Mouse (Mus musculus): ENCODE data around the gene Csrnp1. TPM values are rescaled to one million over a fixed set of nuclear protein-coding genes. Genes with fewer than 3 reads are reported as not detected.

The Csrnp1 gene
- 12.4 TPM for polyA plus RNA-seq (2015; fragmentation: Illumina TruSeq; extraction: RNeasy Lipid Tissue Mini Kit (QIAGEN cat#74804); ENCODE audit: low read depth, low replicate concordance)

DNA sequence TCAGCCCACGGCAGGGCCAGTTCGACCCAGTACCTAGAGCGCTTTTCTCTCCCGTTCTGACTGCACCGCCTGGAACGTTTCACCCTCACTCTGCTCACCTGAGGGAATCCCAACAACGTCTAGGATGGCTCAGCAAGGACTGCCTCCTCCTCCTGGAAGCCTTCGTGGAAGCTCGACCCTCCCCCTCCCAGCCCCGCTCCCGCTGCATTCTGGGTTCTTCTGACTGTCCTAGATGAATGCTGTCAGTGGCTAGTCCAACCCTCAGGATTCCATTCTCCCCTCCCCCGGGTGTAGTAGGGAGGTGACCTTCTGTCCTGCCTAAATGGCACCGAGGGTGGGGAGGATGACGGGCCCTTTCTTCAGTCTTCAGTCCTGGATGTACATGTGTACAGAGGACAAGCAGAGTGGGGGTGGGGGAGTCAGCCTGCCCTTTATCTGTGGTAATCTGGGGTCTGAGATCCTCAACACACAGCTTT is at the start of gene Csrnp1:
Csrnp1 (minus strand) TSS at position 123 of the 476 bp plus-strand sequence.

GRCm38 (mm10) chr9:120023086-120023811 is 38.8 kb upstream of the Csrnp1 start, which contains the start of gene Xirp1:
Xirp1 (minus strand) TSS chr9:120023598.

GRCm38 (mm10) chr9:119937005-119937773 is 47.3 kb downstream of the Csrnp1 start, which contains the start of the genes Gorasp1 and Ttc21a:
Gorasp1 (minus strand) TSS chr9:119937565.
Ttc21a (plus strand) TSS chr9:119937606.

Other genes starting within 250 kb of the Csrnp1 start
- gene Scn11a, start 159.2 kb downstream of the Csrnp1 start, polyA plus RNA-seq (2015; fragmentation: Illumina TruSeq; extraction: RNeasy Lipid Tissue Mini Kit (QIAGEN cat#74804); ENCODE audit: low read depth, low replicate concordance) = not detected
- 56.5 TPM for gene Wdr48, start 89.8 kb downstream of the Csrnp1 start, polyA plus RNA-seq (2015; fragmentation: Illumina TruSeq; extraction: RNeasy Lipid Tissue Mini Kit (QIAGEN cat#74804); ENCODE audit: low read depth, low replicate concordance)
- 21.4 TPM for gene Gorasp1, start 47.1 kb downstream of the Csrnp1 start, polyA plus RNA-seq (2015; fragmentation: Illumina TruSeq; extraction: RNeasy Lipid Tissue Mini Kit (QIAGEN cat#74804); ENCODE audit: low read depth, low replicate concordance)
- gene Ttc21a, start 47.1 kb downstream of the Csrnp1 start, polyA plus RNA-seq (2015; fragmentation: Illumina TruSeq; extraction: RNeasy Lipid Tissue Mini Kit (QIAGEN cat#74804); ENCODE audit: low read depth, low replicate concordance) = 1.7 TPM
- 0.12 TPM for gene Xirp1, start 38.9 kb upstream of the Csrnp1 start, polyA plus RNA-seq (2015; fragmentation: Illumina TruSeq; extraction: RNeasy Lipid Tissue Mini Kit (QIAGEN cat#74804); ENCODE audit: low read depth, low replicate concordance)
- gene Cx3cr1, start 85.2 kb upstream of the Csrnp1 start, polyA plus RNA-seq (2015; fragmentation: Illumina TruSeq; extraction: RNeasy Lipid Tissue Mini Kit (QIAGEN cat#74804); ENCODE audit: low read depth, low replicate concordance) = 37.9 TPM
- not detected for gene Ccr8, start 107.5 kb upstream of the Csrnp1 start, polyA plus RNA-seq (2015; fragmentation: Illumina TruSeq; extraction: RNeasy Lipid Tissue Mini Kit (QIAGEN cat#74804); ENCODE audit: low read depth, low replicate concordance)
- 32.2 TPM for gene Slc25a38, start 125.7 kb upstream of the Csrnp1 start, polyA plus RNA-seq (2015; fragmentation: Illumina TruSeq; extraction: RNeasy Lipid Tissue Mini Kit (QIAGEN cat#74804); ENCODE audit: low read depth, low replicate concordance)
- gene Rpsa, start 143.0 kb upstream of the Csrnp1 start, polyA plus RNA-seq (2015; fragmentation: Illumina TruSeq; extraction: RNeasy Lipid Tissue Mini Kit (QIAGEN cat#74804); ENCODE audit: low read depth, low replicate concordance) = 1,074 TPM
- 1,305 TPM for gene Mobp, start 165.0 kb upstream of the Csrnp1 start, polyA plus RNA-seq (2015; fragmentation: Illumina TruSeq; extraction: RNeasy Lipid Tissue Mini Kit (QIAGEN cat#74804); ENCODE audit: low read depth, low replicate concordance)

All from brain, adult 10 weeks (tissue).